Mouse (Mus musculus) right cerebral cortex, postnatal 25 days (tissue): ENCODE results near the gene Tlr11.

Experiments used
- DNase-seq: peaks from one replicate; pipeline ENCODE4 v3.0.0; 2022

Tlr11 gene

DNA sequence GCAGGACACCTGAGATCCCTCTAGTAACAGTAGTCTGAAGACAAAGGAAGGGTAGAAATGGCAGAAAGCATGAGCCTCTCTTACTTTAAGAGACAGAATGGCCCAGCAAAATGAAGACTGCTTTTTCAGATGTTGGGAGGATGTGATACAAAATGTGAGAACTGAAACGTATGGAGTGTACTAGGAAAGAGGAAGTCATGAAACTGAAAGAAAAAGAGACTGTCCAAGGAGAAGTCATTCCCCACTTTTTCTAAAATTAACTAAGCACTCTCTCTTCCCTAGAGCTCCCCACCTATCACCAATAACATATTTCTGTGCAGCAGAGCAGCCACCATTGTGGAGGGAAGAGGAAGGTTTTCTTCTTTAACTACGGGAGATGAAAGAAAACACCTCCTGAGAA is at the start of gene Tlr11:
Gene Tlr11, plus strand, starts transcription at position 322 of the 400 bp plus-strand sequence.
- DNase-seq: no peak

GRCm38 (mm10) chr14:50326661-50327060 is 31.1 kb upstream of the Tlr11 start, which contains the start of gene Olfr734:
Olfr734 (minus strand) TSS chr14:50326761.
- DNase-seq: no peak

DNA sequence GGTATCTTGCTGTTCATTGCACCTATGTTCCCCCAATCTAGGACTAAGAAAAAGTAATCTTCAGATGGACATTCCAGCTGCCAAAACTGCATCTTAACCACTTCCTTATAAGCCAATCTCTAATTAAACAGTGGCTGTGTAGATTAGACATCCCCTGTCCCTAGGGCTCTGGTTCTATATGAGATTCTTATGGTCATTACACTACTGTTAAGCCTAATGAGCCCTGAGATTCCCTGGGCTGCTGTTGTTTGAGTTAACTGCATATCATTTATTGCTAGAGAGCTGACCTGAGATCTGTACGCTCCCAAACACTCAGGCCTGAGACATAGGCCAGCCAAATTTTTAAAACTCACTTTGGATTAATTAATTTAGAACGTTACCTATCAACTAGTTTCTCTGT is 8.9 kb upstream of the Tlr11 start, which contains the start of gene Olfr735:
Gene Olfr735, minus strand, starts transcription at position 77 of the 400 bp plus-strand sequence.
- DNase-seq: no peak

DNA sequence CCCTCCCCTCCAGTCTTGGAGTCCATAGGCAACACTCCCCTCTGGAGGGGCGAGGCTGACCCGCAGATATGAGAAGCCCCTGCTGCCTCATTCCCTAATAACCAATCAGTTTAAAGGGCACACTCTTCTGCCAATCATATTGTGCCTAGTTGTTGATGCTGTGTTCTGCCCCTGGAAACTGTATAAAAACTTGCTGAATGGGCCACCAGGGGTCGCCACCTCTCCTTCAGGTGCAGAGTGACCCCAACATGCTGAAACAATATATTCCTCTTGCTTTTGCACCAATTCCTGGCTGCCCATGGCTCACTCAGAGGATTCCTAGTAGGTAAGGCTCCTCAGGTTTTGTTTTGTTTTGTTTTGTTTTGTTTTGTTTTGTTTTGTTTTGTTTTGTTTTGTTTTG is 5.3 kb upstream of the Tlr11 start:
- no peak for DNase-seq

GRCm38 (mm10) chr14:50356725-50357124 is 989 bp upstream of the Tlr11 start:
- DNase-seq: no peak

DNA sequence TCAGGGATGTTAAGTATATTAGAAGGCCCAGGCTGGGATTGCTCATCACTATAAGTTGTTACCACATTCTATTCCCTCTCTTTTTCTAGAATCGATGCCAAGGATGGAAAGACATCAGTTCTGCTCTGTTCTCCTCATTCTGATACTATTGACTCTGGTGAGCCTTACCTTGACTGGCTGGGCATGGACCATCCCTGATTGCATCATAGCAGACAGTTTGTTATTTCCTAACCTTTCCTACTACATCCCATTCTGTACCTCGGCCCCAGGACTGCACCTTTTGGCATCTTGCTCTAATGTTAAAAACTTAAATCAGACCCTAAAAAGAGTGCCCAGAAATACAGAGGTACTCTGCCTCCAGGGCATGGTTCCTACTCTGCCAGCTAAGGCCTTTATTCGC is 2.8 kb downstream of the Tlr11 start:
- DNase-seq: no peak

- DNase-seq: no peak
Observed at GRCm38 (mm10) chr14:50363561-50363960, 5.8 kb downstream of the Tlr11 start.

DNA sequence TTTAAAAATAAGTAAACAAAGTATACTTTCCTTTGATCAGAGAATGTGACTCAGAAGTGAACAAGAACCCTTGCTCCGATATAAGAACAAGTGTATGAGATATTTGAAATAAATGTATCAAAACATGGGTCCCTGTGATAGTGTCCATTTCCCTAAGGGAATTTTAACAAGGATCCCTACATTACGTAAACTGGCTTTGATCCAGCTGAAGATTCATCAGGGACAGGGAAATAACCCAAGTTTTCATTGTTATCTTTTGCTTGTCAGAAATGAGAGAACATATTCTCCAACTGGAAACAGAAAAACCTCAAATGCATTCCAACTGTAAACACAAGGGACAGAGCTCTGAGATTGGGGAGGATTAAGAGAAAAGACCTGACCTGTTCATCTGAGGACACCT is 23.1 kb downstream of the Tlr11 start, which contains the start of gene Olfr736:
Gene Olfr736, plus strand, starts transcription at position 301 of the 400 bp plus-strand sequence.
- DNase-seq: no peak

GRCm38 (mm10) chr14:50407268-50407667 is 49.6 kb downstream of the Tlr11 start, which contains the start of gene Olfr738:
Olfr738 (plus strand) TSS chr14:50407568.
- no peak for DNase-seq
